Mouse (Mus musculus) bone marrow, adult 2 months (tissue): ENCODE measurements around the gene Slc9b1.

ENCODE experiments used
- CTCF ChIP-seq: fragments of 200-500 bp; IDR thresholded peaks from 2 replicates; pipeline ENCODE4 v1.5.1; 2011; ENCODE audit warnings: low read length, control low read depth; ENCODE audit not compliant: control insufficient read depth, insufficient read depth
- POLR2A ChIP-seq: fragments of 200-500 bp; IDR thresholded peaks from 2 replicates; pipeline ENCODE4 v1.6.1; 2011; ENCODE audit warnings: low read depth, mild to moderate bottlenecking, control low read depth, low read length, borderline replicate concordance; ENCODE audit not compliant: control insufficient read depth

- TF ChIP-seq POLR2A (no peak), CTCF (no peak)
These were observed at the start of gene Slc9b1 for GRCm38 (mm10) chr3:135347739-135348264.
